Mouse (Mus musculus) layer of hippocampus, adult 2 months (tissue): ENCODE data around the gene Plcb3. TPM values are rescaled to one million over a fixed set of nuclear protein-coding genes. Genes with fewer than 3 reads are reported as not detected.

Experiments used
- DNase-seq, 2 experiments: peaks; one replicate each; pipeline ENCODE4 v3.0.0; 2022; ENCODE audit warnings: low spot score in 2 of 2
- H3K27ac ChIP-seq: fragments of 200-600 bp; 2 replicates; pipeline ENCODE4 v1.8.1; 2022
- H3K4me3 ChIP-seq: fragments of 200-600 bp; 2 replicates; pipeline ENCODE4 v1.8.1; 2022; ENCODE audit warnings: mild to moderate bottlenecking
- CTCF ChIP-seq: fragments of 200-600 bp; conservative IDR thresholded peaks from 2 replicates; pipeline ENCODE4 v1.8.1; 2022; ENCODE audit warnings: antibody characterized with exemption, mild to moderate bottlenecking, moderate library complexity
- total RNA-seq, 2 experiments: library from RNA; stranded (reverse); gene quantifications; 2 replicates each; pipeline ENCODE4 v1.2.3; 2021

Plcb3 gene
- total RNA-seq, 2 experiments from 2014 or later = 14.8 to 17.4 TPM

DNA sequence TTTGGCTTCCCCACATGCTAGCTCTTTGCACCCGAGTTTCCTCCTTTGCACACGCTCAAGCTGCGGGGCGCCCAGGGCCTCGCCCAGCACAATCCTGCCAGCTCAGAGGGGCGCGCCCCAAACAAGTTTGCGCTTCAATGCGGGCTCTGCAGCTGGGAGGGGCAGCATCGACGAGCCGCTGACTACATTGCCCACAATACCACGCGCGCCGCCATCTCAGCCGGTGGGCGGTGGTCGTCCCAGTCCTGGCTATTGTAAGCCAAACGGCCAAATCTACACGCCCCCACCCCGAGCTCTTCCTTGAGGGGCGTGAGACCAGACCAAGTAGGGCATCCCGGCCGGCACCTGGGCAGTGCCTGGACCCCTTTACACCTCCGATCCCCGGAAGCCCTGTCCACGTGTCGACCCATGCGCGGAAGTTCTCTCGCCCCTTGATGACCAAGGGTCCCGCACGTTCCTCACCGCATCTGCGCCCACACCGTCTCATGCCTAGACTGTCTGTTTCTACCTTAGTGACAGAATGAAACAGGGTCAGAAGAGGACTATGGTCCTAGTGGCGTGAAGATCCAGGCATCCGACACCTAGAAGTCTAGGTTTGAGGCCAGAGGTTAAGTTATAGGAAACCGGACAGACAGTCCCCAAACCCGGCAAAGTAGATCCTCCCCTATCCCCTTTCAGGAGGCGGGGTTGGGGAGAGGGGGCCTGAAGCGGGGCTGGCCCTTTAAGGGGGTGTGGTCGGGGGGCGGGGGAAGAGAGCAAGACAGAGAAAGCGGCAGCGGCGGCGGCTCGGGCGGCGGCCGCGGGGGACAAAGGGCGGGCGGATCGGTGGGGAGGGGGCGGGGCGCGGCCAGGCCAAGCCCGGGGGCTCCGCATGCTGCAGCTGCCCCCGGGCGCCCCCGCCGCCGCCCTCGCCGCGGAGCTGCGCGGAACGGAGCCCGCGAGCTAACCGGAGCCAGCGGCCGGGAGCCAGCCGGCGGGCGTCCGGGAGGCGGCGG is 1.8 kb downstream of the Plcb3 start, which contains the start of gene Ppp1r14b:
Ppp1r14b (plus strand) TSS at position 758 of the 995 bp plus-strand sequence.
- peak; percentile 66 to 74 for DNase-seq
- Histone ChIP-seq H3K27ac (peak within 1 kb of the TSS; percentile 88), H3K4me3 (peak within 1 kb of the TSS; percentile 93)
- no peak for TF ChIP-seq CTCF

DNA sequence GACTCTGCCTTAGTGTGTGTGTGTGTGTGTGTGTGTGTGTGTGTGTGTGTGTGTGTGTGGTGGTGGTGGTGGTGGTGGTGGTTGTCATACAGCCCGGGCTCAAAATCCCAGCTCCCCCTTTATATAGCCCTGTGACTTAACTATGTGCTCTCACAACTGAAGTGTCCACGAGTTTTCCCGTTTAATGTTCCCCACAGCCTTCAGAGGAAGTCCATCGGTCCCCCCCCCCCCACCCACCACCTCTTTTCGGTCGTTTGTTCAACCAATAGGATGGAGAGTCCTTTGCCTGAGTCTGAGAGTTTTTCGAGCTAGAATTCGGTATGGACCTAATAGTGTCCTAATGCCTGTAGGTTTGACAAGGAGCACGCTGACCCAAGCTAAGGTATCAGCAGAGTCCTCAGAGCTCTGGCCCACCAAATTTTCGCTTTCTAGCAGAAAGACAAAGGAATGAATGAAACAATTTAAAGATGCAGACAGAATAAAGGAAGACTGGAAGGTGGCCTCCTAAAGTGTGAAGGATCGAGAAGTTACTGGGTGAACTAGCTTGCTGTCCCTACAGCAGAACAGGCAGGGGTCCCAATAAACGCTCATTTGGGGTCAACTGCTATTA is 2.6 kb downstream of the Plcb3 start:
- Histone ChIP-seq H3K4me3 (peak overlapping the region; percentile 93), H3K27ac (peak overlapping the region; percentile 73; the same call in 1 of the 2 replicates)
- DNase-seq = no peak
- TF ChIP-seq CTCF = no peak

DNA sequence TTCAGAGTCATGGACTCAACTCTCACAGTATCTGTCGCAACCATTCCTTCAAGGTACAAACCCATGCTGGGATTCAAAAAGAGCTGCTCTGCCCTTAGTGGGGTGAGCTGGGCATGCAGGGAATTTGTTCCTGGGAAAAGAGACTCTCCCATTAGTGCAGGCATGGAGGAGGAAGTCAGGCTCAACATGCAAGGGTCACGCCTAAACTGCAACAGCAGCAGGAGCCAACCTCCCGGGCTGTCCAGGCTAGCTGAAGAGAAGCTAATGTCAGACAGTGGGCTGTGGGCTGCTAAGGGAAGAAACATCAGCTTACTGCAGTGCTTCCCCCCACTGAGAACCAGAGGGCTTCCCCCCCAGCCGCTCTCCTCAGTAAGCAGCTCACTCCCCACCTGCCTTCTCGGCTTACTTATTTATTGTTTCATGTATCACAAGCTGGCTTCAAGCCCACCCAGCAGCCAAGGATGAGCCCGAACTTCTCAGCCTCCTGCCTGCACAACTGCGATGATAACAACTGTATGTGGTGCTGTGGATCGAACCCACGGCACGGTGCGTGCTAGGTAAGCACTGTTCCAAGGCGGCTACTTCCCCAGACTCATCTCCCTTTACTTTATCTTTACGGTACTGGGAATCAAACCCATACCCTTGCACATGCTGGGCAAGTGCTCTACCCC is 3.9 kb downstream of the Plcb3 start:
- Histone ChIP-seq H3K4me3 (no peak overlapping the region), H3K27ac (no peak overlapping the region)
- no peak for DNase-seq
- no peak for TF ChIP-seq CTCF

DNA sequence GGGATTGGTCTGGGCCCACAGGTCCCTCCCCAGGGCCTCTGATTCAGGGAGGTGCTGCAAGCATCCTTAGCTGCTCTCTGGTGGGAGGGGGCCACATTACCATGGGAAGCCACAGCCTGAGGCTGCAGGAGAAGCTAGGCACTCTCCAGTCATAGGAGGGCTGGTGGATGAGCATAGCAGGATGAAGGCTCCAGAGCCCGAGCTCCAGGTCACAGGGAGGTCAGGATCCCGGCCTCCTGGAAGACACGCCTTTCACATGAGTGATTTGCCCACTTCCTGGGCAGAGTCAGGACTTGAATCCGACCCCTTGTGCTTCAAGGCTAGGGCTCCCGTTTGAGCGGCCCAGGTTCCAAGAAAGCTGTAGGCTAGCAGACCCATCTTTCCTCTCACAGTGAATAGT is 4.6 kb downstream of the Plcb3 start:
- Histone ChIP-seq H3K4me3 (no peak overlapping the region), H3K27ac (no peak overlapping the region)
- TF ChIP-seq CTCF = no peak
- DNase-seq = no peak

GRCm38 (mm10) chr19:6970460-6971085 is 5.7 kb downstream of the Plcb3 start:
- no peak for TF ChIP-seq CTCF
- DNase-seq = no peak
- Histone ChIP-seq H3K27ac (peak overlapping the region; percentile 15; the same call in 1 of the 2 replicates), H3K4me3 (peak overlapping the region; percentile 30; the same call in 1 of the 2 replicates)

DNA sequence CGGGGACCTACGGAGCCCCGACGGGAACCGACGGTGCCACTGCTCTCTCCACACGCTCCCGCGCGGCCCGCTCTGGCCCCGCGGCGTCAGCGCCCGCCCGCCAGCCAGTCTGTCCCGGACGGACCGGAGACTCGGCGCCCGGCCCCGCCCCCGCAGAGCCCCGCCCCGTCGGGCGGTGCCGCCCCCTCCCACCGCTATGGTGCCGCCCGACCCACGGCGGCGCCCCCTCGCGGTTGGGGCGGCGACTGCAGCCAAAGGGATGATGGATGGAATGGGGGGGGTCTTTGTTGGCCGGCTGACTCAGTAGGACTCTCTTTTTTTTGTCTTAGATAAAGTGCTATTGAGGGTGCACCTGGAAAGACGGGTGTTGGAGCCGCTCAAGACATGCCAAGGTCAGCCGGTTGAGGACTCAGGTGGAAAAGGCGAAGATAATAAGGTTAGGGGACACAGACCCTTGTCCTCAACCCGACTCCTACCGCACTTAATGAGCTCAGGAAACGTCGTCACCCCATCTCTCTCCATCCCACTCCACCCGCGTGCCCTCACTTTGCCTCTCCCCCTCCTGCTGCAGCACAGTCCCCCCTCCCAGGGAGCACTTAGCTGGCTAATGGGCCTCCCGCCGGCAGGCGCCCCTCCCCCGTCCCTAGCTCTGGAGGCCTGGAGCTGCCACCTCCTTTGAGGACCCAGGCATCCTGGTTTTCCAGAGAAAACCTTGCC is 6.4 kb downstream of the Plcb3 start:
- peak in 1 of 2 experiments; percentile 64 for DNase-seq
- H3K4me3 ChIP-seq = peak overlapping the region; percentile 53
- TF ChIP-seq CTCF = peak; percentile 75
- H3K27ac ChIP-seq = peak overlapping the region; percentile 72; the same call in 1 of the 2 replicates

DNA sequence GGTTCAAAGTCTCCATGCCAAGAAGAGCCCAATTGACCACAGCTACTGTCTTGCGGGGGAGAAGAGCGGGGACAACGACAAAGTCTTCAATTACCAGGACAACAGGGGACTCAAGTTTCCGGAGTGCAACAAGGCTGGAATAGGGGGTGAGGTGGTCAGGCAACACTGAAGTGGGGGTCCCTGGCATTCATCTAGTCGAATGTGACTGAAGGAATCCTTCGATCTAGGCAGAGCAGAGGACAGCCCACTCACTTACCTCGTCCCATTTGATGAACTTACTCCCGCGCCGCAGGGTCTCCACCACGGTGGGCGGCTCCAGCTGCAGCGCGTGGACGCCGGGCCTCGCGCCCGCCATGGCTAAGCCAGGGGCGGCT is 7.0 kb downstream of the Plcb3 start:
- DNase-seq = no peak
- peak overlapping the region; percentile 72; the same call in 1 of the 2 replicates for H3K27ac ChIP-seq
- TF ChIP-seq CTCF = no peak
- peak overlapping the region; percentile 53 for H3K4me3 ChIP-seq

GRCm38 (mm10) chr19:6968491-6969271 is 7.6 kb downstream of the Plcb3 start:
- DNase-seq = no peak
- no peak for TF ChIP-seq CTCF
- Histone ChIP-seq H3K27ac (peak overlapping the region; percentile 72; the same call in 1 of the 2 replicates), H3K4me3 (peak overlapping the region; percentile 53)

GRCm38 (mm10) chr19:6956461-6956860 is 19.8 kb downstream of the Plcb3 start:
- H3K27ac ChIP-seq = no peak overlapping the region
- H3K4me3 ChIP-seq = no peak overlapping the region
- DNase-seq = no peak
- no peak for TF ChIP-seq CTCF

DNA sequence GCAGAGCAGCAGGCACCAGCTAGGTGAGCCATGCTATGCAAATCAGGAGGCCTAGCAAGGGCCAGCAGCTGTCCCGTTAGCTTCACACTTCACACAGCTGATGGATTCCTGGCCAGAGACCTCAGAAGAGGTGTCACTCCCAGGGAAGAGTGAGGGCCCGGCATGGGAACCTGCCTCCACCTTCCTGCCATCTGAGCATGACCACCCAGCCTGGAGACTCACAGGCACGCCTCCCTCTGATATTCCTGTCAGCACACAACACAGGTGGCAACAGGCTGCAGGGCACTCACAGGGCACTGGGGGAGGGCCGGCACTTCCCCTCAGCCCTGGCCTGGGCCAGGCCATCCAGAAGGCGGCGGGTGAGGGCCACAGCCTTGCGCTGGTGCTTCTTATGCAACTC is 20.8 kb downstream of the Plcb3 start:
- DNase-seq = no peak
- no peak overlapping the region for H3K4me3 ChIP-seq
- no peak for TF ChIP-seq CTCF
- no peak overlapping the region for H3K27ac ChIP-seq

DNA sequence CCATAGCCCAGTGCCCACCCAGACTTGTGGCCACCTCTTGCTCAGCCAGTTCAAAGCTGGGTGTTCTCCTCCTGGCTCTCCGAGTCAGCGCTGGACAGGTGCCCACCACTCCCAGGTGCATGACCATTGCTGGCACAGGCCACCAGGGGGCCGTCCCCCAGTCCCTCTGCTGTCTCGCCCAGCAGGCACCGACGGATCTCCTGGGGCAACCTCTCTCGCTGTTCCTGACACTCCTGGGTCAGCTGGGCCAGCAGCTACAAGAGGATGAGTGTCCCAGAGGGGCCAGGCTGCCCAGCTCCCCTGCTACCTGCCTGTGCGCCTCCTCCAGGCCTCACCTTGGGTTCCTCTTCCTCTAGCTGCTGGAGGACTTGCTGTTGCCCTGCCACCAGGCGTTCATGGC is 22.2 kb downstream of the Plcb3 start:
- no peak overlapping the region for H3K4me3 ChIP-seq
- peak; percentile 61 for TF ChIP-seq CTCF
- DNase-seq = no peak
- H3K27ac ChIP-seq = 0 out of 2 replicates have a peak overlapping the region, but pooled peaks have one; percentile 2
